Mouse (Mus musculus) embryo, embryonic 10 days (tissue): ENCODE data around the gene Hspbap1.

ENCODE experiments used
- DNase-seq: peaks from one replicate; pipeline ENCODE4 v3.0.0-alpha.2; 2015; ENCODE audit warnings: low spot score

Gene Hspbap1

GRCm38 (mm10) chr16:35769878-35770657, at the start of gene Hspbap1:
TSS of gene Hspbap1 (plus strand) at chr16:35770375.
- DNase-seq, result peak; percentile 96

- DNase-seq, result no peak
Measured at GRCm38 (mm10) chr16:35724561-35724960, 45.6 kb upstream of the Hspbap1 start.

GRCm38 (mm10) chr16:35726601-35727000, 43.6 kb upstream of the Hspbap1 start:
- no peak for DNase-seq

- DNase-seq, result peak; percentile 32
Measured at GRCm38 (mm10) chr16:35729151-35729738, 40.9 kb upstream of the Hspbap1 start.

GRCm38 (mm10) chr16:35732096-35732495, 38.1 kb upstream of the Hspbap1 start:
- no peak for DNase-seq

- DNase-seq, result peak; percentile 84
Measured at GRCm38 (mm10) chr16:35734038-35734437, 36.1 kb upstream of the Hspbap1 start.

- no peak for DNase-seq
Measured at GRCm38 (mm10) chr16:35738096-35738767, 31.9 kb upstream of the Hspbap1 start.

GRCm38 (mm10) chr16:35739548-35739947, 30.6 kb upstream of the Hspbap1 start:
- DNase-seq, result no peak

GRCm38 (mm10) chr16:35740357-35740756, 29.8 kb upstream of the Hspbap1 start:
- DNase-seq, result no peak

- no peak for DNase-seq
Measured at GRCm38 (mm10) chr16:35740943-35741342, 29.2 kb upstream of the Hspbap1 start.

- no peak for DNase-seq
Measured at GRCm38 (mm10) chr16:35741621-35742020, 28.6 kb upstream of the Hspbap1 start.

GRCm38 (mm10) chr16:35742251-35742937, 27.8 kb upstream of the Hspbap1 start:
- DNase-seq, result no peak

GRCm38 (mm10) chr16:35747417-35748236, 22.5 kb upstream of the Hspbap1 start:
- DNase-seq, result no peak

GRCm38 (mm10) chr16:35748237-35748603, 22.0 kb upstream of the Hspbap1 start:
- no peak for DNase-seq

- no peak for DNase-seq
Measured at GRCm38 (mm10) chr16:35749385-35749784, 20.8 kb upstream of the Hspbap1 start.

GRCm38 (mm10) chr16:35751841-35752240, 18.3 kb upstream of the Hspbap1 start:
- DNase-seq, result no peak

- no peak for DNase-seq
Measured at GRCm38 (mm10) chr16:35753926-35754325, 16.2 kb upstream of the Hspbap1 start.

- no peak for DNase-seq
Measured at GRCm38 (mm10) chr16:35755502-35756334, 14.5 kb upstream of the Hspbap1 start.

- DNase-seq, result no peak
Measured at GRCm38 (mm10) chr16:35756697-35757096, 13.5 kb upstream of the Hspbap1 start.

GRCm38 (mm10) chr16:35759401-35759800, 10.8 kb upstream of the Hspbap1 start:
- DNase-seq, result no peak
